Comparison of ENCODE assay signal across 24 mouse cellular contexts in the genomic region with DNA sequence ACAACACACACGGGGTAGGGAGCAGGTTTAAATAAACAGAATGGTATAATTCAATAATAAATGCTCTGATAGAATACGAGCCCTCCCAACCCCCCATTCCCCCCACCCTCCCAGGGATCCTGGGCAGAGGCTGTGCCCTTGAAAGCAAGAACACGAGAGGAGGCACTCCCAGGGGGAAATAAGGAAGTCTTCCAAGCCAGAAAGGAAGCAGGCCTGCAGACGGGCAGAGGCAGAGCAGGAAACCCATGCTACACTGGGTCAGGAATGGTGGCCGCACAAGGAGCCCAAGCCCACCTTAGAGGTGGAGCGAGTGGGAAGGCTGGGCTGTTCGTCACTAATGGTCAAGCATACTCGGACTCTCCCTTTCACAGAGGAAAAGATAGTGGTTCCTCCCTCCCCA.
DNase-seq lines count a peak whose midpoint lies in the region; ATAC-seq and TF ChIP-seq lines count a peak whose summit lies in the region.
"Had no signal": no experiment of that assay in that cellular context is flagged by ENCODE, and none has a peak within 500 bp of the region (broad histone marks: within the 10 kb centered on the region; RNA-seq: fewer than 3 reads in every experiment).

No protein-coding gene starts in this region.

- no peak overlapping the region for H3K9ac ChIP-seq in kidney, embryonic 14.5 days (ENCODE audit: low read depth, low read length)
- H3K9ac ChIP-seq: forebrain, embryonic 15.5 days; liver, embryonic 12.5 days had no signal

- H3K9me3 ChIP-seq in kidney, embryonic 14.5 days (ENCODE audit: control insufficient read depth, low read length) = no peaks in the 10 kb centered on the region
- peaks cover 21% of the 10 kb centered on the region for H3K9me3 ChIP-seq in E14TG2a.4 (ENCODE audit: low read length)
- H3K9me3 ChIP-seq: forebrain, embryonic 15.5 days; hindbrain, embryonic 10.5 days; liver, embryonic 12.5 days had no signal

- no peak for TF ChIP-seq CTCF in kidney, adult 2 months (conservative IDR thresholded peaks at IDR 0.05; ENCODE audit: insufficient read depth, insufficient read length, low read depth, low read length)
- TF ChIP-seq CTCF in E14TG2a.4 (conservative IDR thresholded peaks at IDR 0.05; ENCODE audit: low read length) = no peak
- no peak for TF ChIP-seq CTCF in thymus, adult 2 months (IDR thresholded peaks at IDR 0.05; ENCODE audit: borderline replicate concordance, control insufficient read depth, extremely low read depth, insufficient read depth, low read length, poor library complexity)

- no peak for TF ChIP-seq POLR2A in kidney, adult 2 months (IDR thresholded peaks at IDR 0.05; ENCODE audit: low read depth, low read length)
- no peak for TF ChIP-seq POLR2A in thymus, adult 2 months (IDR thresholded peaks at IDR 0.05; ENCODE audit: control insufficient read depth, extremely low read depth, insufficient read depth, low read length, poor library complexity)

- H3K4me3 ChIP-seq in kidney, embryonic 14.5 days (ENCODE audit: low read length) = no peak overlapping the region
- H3K4me3 ChIP-seq in kidney, adult 2 months (ENCODE audit: insufficient read depth, low read depth, low read length) = no peak overlapping the region
- peak overlapping the region; percentile 24 for H3K4me3 ChIP-seq in E14TG2a.4 (replicated peaks; ENCODE audit: low read length)
- H3K4me3 ChIP-seq in thymus, adult 2 months (ENCODE audit: control insufficient read depth, insufficient read depth, low read length) = no peak overlapping the region
- H3K4me3 ChIP-seq: forebrain, embryonic 15.5 days; hindbrain, embryonic 10.5 days; layer of hippocampus, adult 2 months; liver, embryonic 12.5 days; midbrain, embryonic 10.5 days; myocyte had no signal

- no peaks in the 10 kb centered on the region for H3K36me3 ChIP-seq in kidney, embryonic 14.5 days (ENCODE audit: control insufficient read depth, insufficient read depth, low read length)
- no peaks in the 10 kb centered on the region for H3K36me3 ChIP-seq in kidney, adult 2 months (ENCODE audit: control insufficient read depth, insufficient read depth, low read length)
- H3K36me3 ChIP-seq in E14TG2a.4 (ENCODE audit: insufficient read depth, low read length) = 0 out of 2 replicates have a peak, but pooled peaks cover 2% of the 10 kb centered on the region
- no peaks in the 10 kb centered on the region for H3K36me3 ChIP-seq in thymus, adult 2 months (ENCODE audit: control insufficient read depth, insufficient read depth, low read length)
- H3K36me3 ChIP-seq: forebrain, embryonic 15.5 days; liver, embryonic 12.5 days had no signal

- no peak overlapping the region for H3K27ac ChIP-seq in kidney, embryonic 14.5 days (ENCODE audit: low read depth, low read length)
- H3K27ac ChIP-seq in kidney, adult 2 months (ENCODE audit: insufficient read depth, low read depth, low read length) = no peak overlapping the region
- H3K27ac ChIP-seq in thymus, adult 2 months (ENCODE audit: control insufficient read depth, insufficient read depth, low read length) = no peak overlapping the region
- H3K27ac ChIP-seq: forebrain, embryonic 15.5 days; hindbrain, embryonic 10.5 days; layer of hippocampus, adult 2 months; liver, embryonic 12.5 days; midbrain, embryonic 10.5 days; stomach, postnatal 0 days had no signal

- 39% methylated on average over 8 of the region's 8 CpGs for WGBS in kidney, embryonic 14.5 days
- 52% methylated on average over 8 of the region's 8 CpGs for WGBS in kidney, adult 2 months
- WGBS in thymus, adult 2 months = 71% methylated on average over 8 of the region's 8 CpGs

- 0 out of 2 replicates have a peak, but pooled peaks cover 4% of the 10 kb centered on the region for H3K4me1 ChIP-seq in kidney, embryonic 14.5 days (ENCODE audit: control insufficient read depth, insufficient read depth, low read length)
- no peaks in the 10 kb centered on the region for H3K4me1 ChIP-seq in kidney, adult 2 months (ENCODE audit: control insufficient read depth, insufficient read depth, low read length)
- peaks cover 75% of the 10 kb centered on the region for H3K4me1 ChIP-seq in E14TG2a.4 (replicated peaks; ENCODE audit: low read depth, low read length)
- no peaks in the 10 kb centered on the region for H3K4me1 ChIP-seq in thymus, adult 2 months (replicated peaks; ENCODE audit: control insufficient read depth, insufficient read depth, low read length)
- H3K4me1 ChIP-seq: liver, embryonic 12.5 days had no signal

- intact Hi-C loops in heart, postnatal 25 days (cut with DNase I) = no loop called here

- no peaks in the 10 kb centered on the region for H3K27me3 ChIP-seq in kidney, embryonic 14.5 days (ENCODE audit: control insufficient read depth, insufficient read depth, low read length)
- H3K27me3 ChIP-seq in kidney, adult 2 months (replicated peaks; ENCODE audit: control insufficient read depth, insufficient read depth, low read length) = no peaks in the 10 kb centered on the region
- no peaks in the 10 kb centered on the region for H3K27me3 ChIP-seq in E14TG2a.4 (ENCODE audit: insufficient read depth, low read length)
- H3K27me3 ChIP-seq in thymus, adult 2 months (ENCODE audit: control insufficient read depth, insufficient read depth, low read length) = no peaks in the 10 kb centered on the region
- H3K27me3 ChIP-seq: CH12.LX; forebrain, embryonic 15.5 days; liver, embryonic 12.5 days had no signal

- no peak overlapping the region for H3K4me2 ChIP-seq in kidney, embryonic 14.5 days (replicated peaks; ENCODE audit: low read depth, low read length)
- H3K4me2 ChIP-seq: forebrain, embryonic 15.5 days; liver, embryonic 12.5 days had no signal

- peak; percentile 48; the same call in 1 of the 2 replicates for ATAC-seq in kidney, embryonic 14.5 days (ENCODE audit: low FRiP score, low TSS enrichment)
- ATAC-seq: forebrain, embryonic 15.5 days; inflammation-experienced regulatory T-cells, adult 6 months; liver, embryonic 12.5 days; midbrain, embryonic 16.5 days had no signal

- DNase-seq in heart, adult 8-10 months (ENCODE audit: low spot score) = peak; percentile 9
- no peak for DNase-seq in heart, postnatal 25 days (ENCODE audit: low spot score)
- no peak for DNase-seq in kidney, adult 2 months
- peak; percentile 23 for DNase-seq in ES-CJ7 (ENCODE audit: low read depth, low spot score)
- no peak for DNase-seq in thymus, adult 2 months
- DNase-seq in urinary bladder, postnatal 4 days (ENCODE audit: low spot score in 2 of 2) = no peak
- DNase-seq: B cell, adult 2 months; cerebellum, adult 18-20 months; cerebellum, postnatal 25 days; kidney, postnatal 10 days; lung, adult 18-20 months; lung, postnatal 10 days had no signal

Comparison
In these comparisons a context has a peak if more than half of its experiments do, and no peak if none do; other contexts are left out.
1. DNase-seq: peak in heart, adult 8-10 months (single experiment) and ES-CJ7 (single experiment); none in heart, postnatal 25 days (single experiment), kidney, adult 2 months (single experiment), thymus, adult 2 months (single experiment) and urinary bladder, postnatal 4 days (0 of 2).